Mouse (Mus musculus) gastrocnemius, adult 2 months (tissue): ENCODE results near the gene Itgb1bp1. TPM values are rescaled to one million over a fixed set of nuclear protein-coding genes. Genes with fewer than 3 reads are reported as not detected.
A peak's percentile ranks its signal among the peaks of the same experiment; 100 is the strongest.

Experiments used
- DNase-seq: peaks from one replicate; pipeline ENCODE4 v3.0.0; 2022
- H3K27ac ChIP-seq: fragments of 200-600 bp; 2 replicates; pipeline ENCODE4 v1.8.1; 2022; ENCODE audit warnings: mild to moderate bottlenecking
- H3K4me3 ChIP-seq: fragments of 200-600 bp; 2 replicates; pipeline ENCODE4 v1.8.1; 2022; ENCODE audit warnings: mild to moderate bottlenecking, moderate library complexity
- CTCF ChIP-seq: fragments of 200-600 bp; IDR thresholded peaks from 2 replicates; pipeline ENCODE4 v1.8.1; 2022; ENCODE audit warnings: antibody characterized with exemption, mild to moderate bottlenecking, moderate library complexity
- intact Hi-C: fragments of 180-260 bp; cut with DNase I; formaldehyde crosslinking; loops from one replicate; pipeline ENCODE4 v1.15.1; 2025
- total RNA-seq, 2 experiments: library from RNA; stranded (reverse); gene quantifications; 2 replicates each; pipeline ENCODE4 v1.2.3; 2021

Gene Itgb1bp1
- total RNA-seq, 2 experiments from 2014 or later = 39.0 to 42.1 TPM

DNA sequence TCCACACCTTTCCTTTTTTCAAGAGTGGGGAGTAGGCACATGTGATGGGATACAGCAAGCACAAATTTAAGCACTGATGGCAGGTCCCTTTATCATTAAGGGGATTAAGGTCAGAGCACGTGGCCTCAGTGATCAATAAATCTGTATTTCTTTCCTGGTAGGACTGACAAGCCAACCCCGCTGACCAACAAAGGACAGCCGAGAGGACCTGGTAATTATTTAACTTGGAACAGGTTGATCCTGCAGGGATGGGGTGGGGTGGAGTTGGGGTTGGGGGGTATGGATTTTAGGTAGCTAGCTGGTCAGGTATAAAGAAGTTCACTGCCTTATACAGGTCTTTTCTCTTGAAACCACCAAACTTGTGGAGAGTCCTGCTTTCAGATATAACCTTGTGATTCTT lies 21.1 kb downstream of the Itgb1bp1 start:
- peak overlapping the region; percentile 89 for H3K27ac ChIP-seq
- DNase-seq = no peak
- TF ChIP-seq CTCF = no peak
- intact Hi-C loops = loop anchor here (10.0 kb wide), 2 partner anchors 150 to 190 kb away; no protein-coding TSS in a partner anchor
- H3K4me3 ChIP-seq = no peak overlapping the region

DNA sequence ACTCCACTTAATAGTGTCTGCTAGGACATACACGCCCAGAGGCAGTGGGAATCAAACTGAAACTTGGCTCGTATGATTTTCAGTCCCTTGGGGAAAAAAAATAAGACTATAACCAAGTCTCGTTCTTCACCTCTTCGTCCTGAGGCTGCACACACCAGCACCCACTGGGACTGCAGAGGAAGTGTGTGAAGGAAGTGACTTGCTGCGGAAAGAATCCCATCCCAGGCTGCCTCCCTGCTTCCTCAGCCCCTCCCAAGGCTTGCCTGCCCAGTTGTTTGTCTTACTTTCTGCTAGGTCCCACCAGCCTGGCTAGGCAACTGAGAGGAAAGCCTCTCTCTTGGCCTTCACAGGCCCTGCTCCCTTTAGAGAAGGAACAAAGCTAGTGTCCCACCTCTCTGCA lies 21.8 kb downstream of the Itgb1bp1 start:
- peak; percentile 61 for DNase-seq
- intact Hi-C loops = loop anchor here (10.0 kb wide), 2 partner anchors 149 to 189 kb away; no protein-coding TSS in a partner anchor
- TF ChIP-seq CTCF = no peak
- Histone ChIP-seq H3K4me3 (no peak overlapping the region), H3K27ac (peak overlapping the region; percentile 89)

DNA sequence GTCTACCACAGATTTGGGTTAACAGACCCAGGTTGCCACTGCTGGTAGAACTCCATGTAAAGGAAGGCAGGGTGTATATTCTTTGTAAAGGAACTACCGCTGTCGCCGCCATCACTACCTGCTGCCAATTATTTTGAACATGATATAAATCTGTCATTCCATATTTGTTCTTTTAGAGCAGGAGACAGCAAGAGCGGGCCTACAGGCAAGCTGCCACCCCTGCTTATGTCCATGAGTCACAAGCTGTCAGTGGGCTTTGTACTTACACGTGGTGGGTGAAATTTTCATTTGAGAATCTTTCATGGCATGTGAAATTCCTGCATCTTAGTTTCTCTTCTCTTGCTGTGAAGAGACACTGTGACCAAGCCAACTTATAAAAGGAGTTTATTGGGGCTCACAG lies 22.8 kb downstream of the Itgb1bp1 start:
- intact Hi-C loops = loop anchor here (10.0 kb wide), 2 partner anchors 148 to 188 kb away; no protein-coding TSS in a partner anchor
- TF ChIP-seq CTCF = no peak
- Histone ChIP-seq H3K27ac (peak overlapping the region; percentile 89), H3K4me3 (no peak overlapping the region)
- DNase-seq = no peak

DNA sequence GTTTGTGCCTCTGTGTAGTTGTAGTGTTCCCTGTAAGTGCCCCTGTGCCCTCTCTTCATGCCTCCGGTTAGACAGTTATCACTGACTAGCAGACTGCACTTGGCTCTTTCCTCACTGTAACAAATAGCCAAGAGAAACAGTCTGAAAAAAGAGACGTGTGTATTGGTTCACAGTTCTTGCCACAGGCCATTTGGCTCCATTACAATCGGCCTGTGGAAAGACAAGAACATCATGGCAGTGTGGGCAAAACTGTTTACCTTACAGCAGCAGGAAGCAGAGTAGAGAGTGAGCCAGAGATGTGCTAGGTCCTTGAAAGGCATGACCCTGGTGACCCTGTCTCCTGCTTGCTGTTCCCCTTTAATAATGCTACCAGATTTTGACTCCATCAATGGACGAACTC lies 24.6 kb downstream of the Itgb1bp1 start:
- Histone ChIP-seq H3K4me3 (no peak overlapping the region), H3K27ac (no peak overlapping the region)
- no peak for DNase-seq
- no peak for TF ChIP-seq CTCF
- intact Hi-C loops = loop anchor here (10.0 kb wide), 2 partner anchors 147 to 187 kb away; no protein-coding TSS in a partner anchor

DNA sequence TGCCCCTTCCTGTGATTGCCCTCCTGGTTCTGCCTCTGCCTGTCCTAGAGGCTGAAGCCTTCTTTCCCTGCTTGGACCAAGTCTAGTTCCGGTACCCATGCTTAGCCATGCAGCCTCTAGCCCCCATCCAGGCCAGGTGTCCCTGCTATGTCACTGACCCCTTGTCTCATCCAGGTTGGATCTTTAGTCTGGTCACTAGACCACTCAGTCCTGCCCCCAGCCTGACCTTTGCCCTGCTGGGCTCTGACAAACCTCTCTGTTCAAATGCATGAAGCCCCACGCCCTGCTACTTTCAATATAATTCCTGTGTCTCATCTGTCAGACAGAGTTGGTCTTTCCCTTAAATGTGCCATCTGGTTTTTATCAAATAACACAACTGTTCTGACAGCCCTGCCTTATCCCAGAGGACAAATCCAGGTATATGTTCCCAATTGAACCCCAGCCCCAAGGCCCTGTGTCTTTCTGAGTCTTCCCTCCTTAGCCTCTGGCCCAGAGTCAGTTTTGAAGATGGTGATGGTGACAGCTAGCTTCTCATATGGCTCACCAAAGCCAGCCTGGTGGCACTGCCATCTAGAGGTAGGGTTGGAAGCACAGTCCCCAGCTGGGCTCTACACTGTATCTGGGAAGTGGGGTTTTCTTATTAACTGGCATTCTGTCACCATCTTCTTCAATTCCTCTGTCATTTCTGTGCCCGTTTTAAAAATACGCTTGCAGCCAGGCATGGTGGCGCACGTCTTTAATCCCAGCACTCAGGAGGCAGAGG lies 25.4 kb downstream of the Itgb1bp1 start:
- intact Hi-C loops = loop anchor here (10.0 kb wide), 2 partner anchors 146 to 186 kb away; no protein-coding TSS in a partner anchor
- Histone ChIP-seq H3K27ac (no peak overlapping the region), H3K4me3 (no peak overlapping the region)
- peak; percentile 29 for DNase-seq
- TF ChIP-seq CTCF = peak; percentile 56

DNA sequence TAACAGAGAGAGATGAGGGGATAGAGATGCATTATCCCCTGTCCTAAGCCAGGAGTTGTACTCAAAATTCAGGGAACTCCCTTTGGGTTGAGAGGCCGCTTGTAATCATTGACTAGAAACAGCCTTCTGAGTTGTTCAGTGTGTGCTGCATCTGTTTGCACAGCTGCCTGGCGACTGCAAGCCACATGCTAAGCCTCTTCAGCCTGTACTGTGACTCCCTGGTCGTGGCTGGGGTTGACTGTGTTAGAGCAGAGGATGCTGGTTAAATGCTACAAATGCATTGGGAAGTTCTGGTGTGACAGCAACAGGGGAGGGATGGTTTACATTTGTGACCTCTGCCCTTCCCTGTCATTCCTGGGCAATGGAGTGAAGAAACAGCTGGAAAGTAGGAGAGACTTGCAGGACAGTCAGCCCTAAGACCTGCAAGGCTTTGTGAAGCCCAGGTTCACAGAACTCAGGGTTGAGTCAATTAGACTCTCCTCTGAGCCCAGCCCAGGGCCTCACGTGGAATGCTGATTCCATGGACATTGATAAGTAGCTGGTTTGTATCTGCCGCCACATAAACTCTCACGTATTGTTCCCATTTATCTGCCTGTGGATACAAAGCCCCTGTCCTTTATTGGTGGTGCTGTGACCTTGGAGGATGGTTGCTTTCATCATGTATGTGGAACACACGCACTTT lies 38.2 kb downstream of the Itgb1bp1 start:
- no peak for DNase-seq
- no peak for TF ChIP-seq CTCF
- intact Hi-C loops = no loop called here

DNA sequence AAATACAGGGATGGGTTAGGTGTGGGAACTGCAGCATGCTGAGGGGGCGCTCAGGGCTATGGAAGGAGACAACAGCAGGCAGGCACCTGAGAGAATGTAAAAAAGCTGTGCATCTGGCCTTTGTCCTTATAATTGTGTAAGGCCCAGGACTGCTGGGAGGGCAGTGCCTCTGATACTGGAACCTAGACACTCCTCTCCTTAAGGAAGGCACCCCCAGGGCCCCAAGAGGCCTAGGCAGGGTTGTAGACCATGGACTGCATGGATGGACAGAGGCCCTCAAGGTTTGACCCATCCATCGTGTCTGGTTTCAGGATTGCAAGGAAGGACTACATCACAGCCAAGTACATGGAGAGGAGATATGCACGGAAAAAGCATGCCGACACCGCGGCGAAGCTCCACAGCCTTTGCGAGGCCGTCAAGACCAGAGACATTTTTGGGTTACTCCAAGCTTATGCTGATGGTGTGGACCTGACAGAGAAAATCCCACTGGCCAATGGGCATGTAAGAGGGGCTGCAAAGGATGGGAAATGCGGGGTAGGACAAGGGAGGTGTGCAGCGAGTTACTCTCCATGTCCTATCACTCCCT lies 41.6 kb downstream of the Itgb1bp1 start:
- no peak overlapping the region for H3K27ac ChIP-seq
- no peak for TF ChIP-seq CTCF
- intact Hi-C loops = no loop called here
- H3K4me3 ChIP-seq = no peak overlapping the region
- no peak for DNase-seq

More for the DNA sequence above, 38.2 kb downstream of the Itgb1bp1 start:
- H3K27ac ChIP-seq = no peak overlapping the region
- no peak overlapping the region for H3K4me3 ChIP-seq

DNA sequence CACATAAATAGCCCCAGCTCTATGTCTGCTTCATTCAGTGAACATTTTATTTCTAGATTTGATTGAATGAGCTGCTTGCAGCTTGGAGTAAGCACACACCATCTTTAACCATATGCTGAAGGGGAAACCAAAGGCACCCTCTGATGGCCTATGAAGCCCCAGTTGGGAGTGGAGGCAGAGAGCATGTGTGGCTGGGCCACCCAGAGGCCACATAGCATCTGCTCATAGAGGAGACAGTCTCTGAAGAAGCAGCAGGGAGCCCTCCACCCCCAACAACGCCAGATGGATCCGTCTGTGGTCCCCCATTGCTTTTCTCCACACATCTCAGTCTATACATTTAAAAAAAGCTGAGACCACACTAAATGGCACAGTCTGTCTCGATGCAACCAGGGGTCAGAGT lies 44.1 kb downstream of the Itgb1bp1 start:
- intact Hi-C loops = no loop called here
- H3K27ac ChIP-seq = no peak overlapping the region
- TF ChIP-seq CTCF = no peak
- DNase-seq = no peak
- H3K4me3 ChIP-seq = no peak overlapping the region

DNA sequence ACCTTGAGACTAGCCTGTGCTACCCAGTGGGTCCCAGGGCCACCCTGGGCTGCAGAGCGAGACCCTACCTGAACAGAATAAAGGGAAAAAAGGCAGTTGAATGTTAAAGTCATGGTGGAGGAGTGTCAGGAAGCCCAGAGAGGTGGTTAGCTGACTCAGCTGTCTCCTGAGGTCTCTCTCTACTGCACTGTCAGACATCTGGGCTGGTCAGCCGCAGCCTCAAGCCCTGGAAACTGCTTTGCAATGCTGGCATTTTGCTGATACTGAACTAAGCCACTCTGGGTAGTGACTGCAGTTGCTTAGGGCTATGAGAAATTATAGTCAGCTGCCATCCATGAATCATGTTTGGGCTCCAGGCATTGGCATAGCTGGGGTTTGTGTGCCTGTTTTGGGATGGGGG lies 51.5 kb downstream of the Itgb1bp1 start:
- no peak overlapping the region for H3K4me3 ChIP-seq
- intact Hi-C loops = no loop called here
- no peak overlapping the region for H3K27ac ChIP-seq
- no peak for TF ChIP-seq CTCF
- DNase-seq = no peak

DNA sequence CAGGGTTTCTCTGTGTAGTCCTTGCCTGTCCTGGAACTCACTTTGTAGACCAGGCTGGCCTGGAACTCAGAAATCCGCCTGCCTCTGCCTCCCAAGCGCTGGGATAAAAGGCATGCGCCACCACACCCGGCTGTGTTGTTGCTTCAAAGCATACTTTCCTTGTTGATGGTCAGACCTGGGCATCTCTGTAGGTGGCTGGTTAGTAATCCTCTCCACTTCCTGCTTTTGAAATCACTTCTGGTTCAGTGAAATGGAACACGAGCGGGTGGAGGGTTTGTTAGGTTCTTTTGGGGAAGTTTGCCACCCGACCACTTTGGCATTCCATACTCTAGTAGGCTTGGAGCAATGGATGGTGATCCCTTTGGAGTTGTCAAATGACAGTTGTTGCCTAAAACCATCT lies 52.4 kb downstream of the Itgb1bp1 start:
- no peak overlapping the region for H3K27ac ChIP-seq
- intact Hi-C loops = no loop called here
- DNase-seq = no peak
- H3K4me3 ChIP-seq = no peak overlapping the region
- no peak for TF ChIP-seq CTCF

DNA sequence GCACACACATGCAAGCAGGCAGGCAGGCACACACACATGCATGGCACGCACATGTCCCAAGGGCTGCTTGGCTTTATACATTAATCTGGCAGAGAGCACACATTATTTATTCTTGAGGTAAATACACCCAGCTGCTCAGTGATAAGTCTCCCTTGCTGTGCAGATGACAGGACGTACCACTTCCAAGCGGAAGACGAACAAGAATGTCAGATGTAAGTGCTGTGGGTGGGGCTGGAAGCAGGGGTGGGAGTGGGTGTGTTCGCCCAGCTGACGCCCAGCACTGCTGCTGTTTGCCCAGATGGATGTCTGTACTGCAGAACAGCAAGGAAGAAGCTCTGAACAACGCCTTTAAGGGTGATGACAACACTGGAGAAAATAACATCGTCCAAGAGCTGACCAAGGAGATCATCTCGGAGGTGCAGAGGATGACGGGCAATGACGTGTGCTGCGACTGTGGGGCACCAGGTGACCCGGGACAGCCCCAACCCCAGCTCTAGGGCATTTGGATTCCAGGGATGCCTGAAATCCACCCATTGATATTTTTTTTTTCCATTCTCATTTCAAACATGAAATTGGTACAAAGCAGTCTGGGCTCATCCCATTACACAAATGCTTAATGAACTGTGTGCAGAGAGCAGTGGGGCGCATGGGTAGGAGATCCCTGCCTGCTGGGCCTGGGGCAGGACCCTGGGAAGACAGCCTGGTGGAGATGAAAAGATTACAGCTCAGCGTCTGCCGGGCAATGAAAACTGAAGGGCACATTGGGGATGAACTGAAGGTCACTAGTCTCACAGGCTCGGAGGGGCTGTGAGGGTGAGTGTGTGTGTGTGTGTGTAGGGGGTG lies 56.8 kb downstream of the Itgb1bp1 start:
- intact Hi-C loops = loop anchor here (5.0 kb wide), 1 partner anchor 152 kb away; no protein-coding TSS in a partner anchor
- no peak for TF ChIP-seq CTCF

DNA sequence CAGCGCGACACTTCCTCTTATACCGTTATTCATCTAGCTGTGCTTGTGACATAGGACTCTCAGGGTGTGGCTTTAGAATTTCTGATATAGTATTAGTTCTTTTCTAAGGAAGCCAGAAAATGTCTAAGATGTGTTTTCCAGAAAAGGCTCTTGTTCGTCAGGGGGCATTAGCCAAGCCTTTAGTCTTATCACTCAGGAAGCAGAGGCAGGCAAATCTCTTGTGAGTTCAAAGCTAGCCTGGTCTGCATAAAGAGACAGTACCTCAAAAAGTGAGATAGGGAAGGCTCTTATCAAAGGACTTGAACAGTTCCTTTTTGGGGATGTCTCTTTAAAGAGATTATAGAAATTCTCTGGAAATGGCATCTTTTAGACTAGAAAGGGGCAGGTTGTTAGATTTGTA lies 57.4 kb downstream of the Itgb1bp1 start:
- no peak overlapping the region for H3K4me3 ChIP-seq
- TF ChIP-seq CTCF = no peak
- H3K27ac ChIP-seq = no peak overlapping the region; the same call in 1 of the 2 replicates
- no peak for DNase-seq
- intact Hi-C loops = loop anchor here (5.0 kb wide), 1 partner anchor 151 kb away; no protein-coding TSS in a partner anchor

More for the DNA sequence above, 56.8 kb downstream of the Itgb1bp1 start:
- Histone ChIP-seq H3K4me3 (no peak overlapping the region), H3K27ac (no peak overlapping the region)
- DNase-seq = no peak
